Mouse (Mus musculus): ENCODE measurements around the gene Tnfrsf1a. TPM values are rescaled to one million over a fixed set of nuclear protein-coding genes. Genes with fewer than 3 reads are reported as not detected.
A peak's percentile ranks its signal among the peaks of the same experiment; 100 is the strongest.

Tnfrsf1a gene
- total and polyA plus RNA-seq, 2 experiments: 21.0 to 110 TPM

GRCm38 (mm10) chr6:125345625-125346024 lies 3.5 kb upstream of the Tnfrsf1a start:
- DNase-seq (ENCODE audit: extremely low read depth, low read depth, low spot score): peak; percentile 42
- Histone ChIP-seq H3K27me3 (ENCODE audit: control insufficient read depth, insufficient read depth, low read length) (no peaks in the 10 kb centered on the region), H3K9ac (ENCODE audit: low read depth, low read length) (no peak overlapping the region), H3K4me3 (ENCODE audit: insufficient read depth, low read depth, low read length) (no peak overlapping the region), H3K27ac (replicated peaks; ENCODE audit: insufficient read depth, low read depth, low read length) (no peak overlapping the region; the same call in 1 of the 2 replicates), H3K79me2 (ENCODE audit: control insufficient read depth, insufficient read depth, low read length) (peaks cover 9% of the 10 kb centered on the region; the same call in 1 of the 2 replicates), H3K36me3 (ENCODE audit: control insufficient read depth, insufficient read depth, low read length) (no peaks in the 10 kb centered on the region), H3K4me1 (ENCODE audit: control insufficient read depth, insufficient read depth, low read length) (peaks cover 7% of the 10 kb centered on the region)
- no peak for TF ChIP-seq CTCF (IDR thresholded peaks at IDR 0.05; ENCODE audit: low read depth, low read length)
- TF ChIP-seq POLR2A (IDR thresholded peaks at IDR 0.05; ENCODE audit: extremely low read depth, insufficient read depth, low read length): no peak
- 74% methylated on average over 1 of the region's 1 CpGs for WGBS

GRCm38 (mm10) chr6:125346029-125346428 lies 3.1 kb upstream of the Tnfrsf1a start:
- H3K9ac ChIP-seq (ENCODE audit: low read depth, low read length): no peak overlapping the region
- no peaks in the 10 kb centered on the region for H3K36me3 ChIP-seq (ENCODE audit: control insufficient read depth, insufficient read depth, low read length)
- H3K4me1 ChIP-seq (ENCODE audit: control insufficient read depth, insufficient read depth, low read length): peaks cover 7% of the 10 kb centered on the region
- no peak overlapping the region for H3K4me3 ChIP-seq (ENCODE audit: insufficient read depth, low read depth, low read length)
- no peak for TF ChIP-seq POLR2A (IDR thresholded peaks at IDR 0.05; ENCODE audit: extremely low read depth, insufficient read depth, low read length)
- TF ChIP-seq CTCF (IDR thresholded peaks at IDR 0.05; ENCODE audit: low read depth, low read length): no peak
- WGBS: 30% methylated on average over 2 of the region's 2 CpGs
- peak; percentile 92 for DNase-seq (ENCODE audit: extremely low read depth, low read depth, low spot score)
- H3K79me2 ChIP-seq (ENCODE audit: control insufficient read depth, insufficient read depth, low read length): peaks cover 13% of the 10 kb centered on the region; the same call in 1 of the 2 replicates
- H3K27ac ChIP-seq (replicated peaks; ENCODE audit: insufficient read depth, low read depth, low read length): no peak overlapping the region; the same call in 1 of the 2 replicates
- no peaks in the 10 kb centered on the region for H3K27me3 ChIP-seq (ENCODE audit: control insufficient read depth, insufficient read depth, low read length)

- Histone ChIP-seq H3K79me2 (ENCODE audit: control insufficient read depth, insufficient read depth, low read length) (peaks cover 38% of the 10 kb centered on the region; the same call in 1 of the 2 replicates), H3K4me3 (ENCODE audit: insufficient read depth, low read depth, low read length) (peak overlapping the region; percentile 71), H3K9ac (ENCODE audit: low read depth, low read length) (peak overlapping the region; percentile 94), H3K27me3 (ENCODE audit: control insufficient read depth, insufficient read depth, low read length) (no peaks in the 10 kb centered on the region), H3K27ac (replicated peaks; ENCODE audit: insufficient read depth, low read depth, low read length) (peak overlapping the region; percentile 92), H3K36me3 (ENCODE audit: control insufficient read depth, insufficient read depth, low read length) (no peaks in the 10 kb centered on the region), H3K4me1 (ENCODE audit: control insufficient read depth, insufficient read depth, low read length) (peaks cover 39% of the 10 kb centered on the region)
- peak; percentile 78 for DNase-seq (ENCODE audit: extremely low read depth, low read depth, low spot score)
- TF ChIP-seq POLR2A (IDR thresholded peaks at IDR 0.05; ENCODE audit: extremely low read depth, insufficient read depth, low read length) (peak; percentile 53; the same call in 1 of the 2 replicates), CTCF (IDR thresholded peaks at IDR 0.05; ENCODE audit: low read depth, low read length) (no peak)
- under 1% methylated on average over 26 of the region's 27 CpGs for WGBS
These were observed 541 bp downstream of the Tnfrsf1a start for GRCm38 (mm10) chr6:125349575-125350230.

- Histone ChIP-seq H3K79me2 (ENCODE audit: control insufficient read depth, insufficient read depth, low read length) (peaks cover 42% of the 10 kb centered on the region; the same call in 1 of the 2 replicates), H3K36me3 (ENCODE audit: control insufficient read depth, insufficient read depth, low read length) (no peaks in the 10 kb centered on the region), H3K4me1 (ENCODE audit: control insufficient read depth, insufficient read depth, low read length) (peaks cover 46% of the 10 kb centered on the region), H3K4me3 (ENCODE audit: insufficient read depth, low read depth, low read length) (peak overlapping the region; percentile 71), H3K27me3 (ENCODE audit: control insufficient read depth, insufficient read depth, low read length) (no peaks in the 10 kb centered on the region), H3K27ac (replicated peaks; ENCODE audit: insufficient read depth, low read depth, low read length) (peak overlapping the region; percentile 92), H3K9ac (ENCODE audit: low read depth, low read length) (peak overlapping the region; percentile 94)
- under 1% methylated on average over 20 of the region's 20 CpGs for WGBS
- 0 out of 2 replicates have a peak, but pooled peaks have one; percentile 6 for TF ChIP-seq POLR2A (IDR thresholded peaks at IDR 0.05; ENCODE audit: extremely low read depth, insufficient read depth, low read length)
- no peak for TF ChIP-seq CTCF (IDR thresholded peaks at IDR 0.05; ENCODE audit: low read depth, low read length)
- peak; percentile 52 for DNase-seq (ENCODE audit: extremely low read depth, low read depth, low spot score)
These were observed 1.3 kb downstream of the Tnfrsf1a start for GRCm38 (mm10) chr6:125350231-125350994.

- Histone ChIP-seq H3K79me2 (ENCODE audit: control insufficient read depth, insufficient read depth, low read length) (peaks cover 48% of the 10 kb centered on the region; the same call in 1 of the 2 replicates), H3K27ac (replicated peaks; ENCODE audit: insufficient read depth, low read depth, low read length) (peak overlapping the region; percentile 65), H3K36me3 (ENCODE audit: control insufficient read depth, insufficient read depth, low read length) (no peaks in the 10 kb centered on the region), H3K27me3 (ENCODE audit: control insufficient read depth, insufficient read depth, low read length) (no peaks in the 10 kb centered on the region), H3K4me1 (ENCODE audit: control insufficient read depth, insufficient read depth, low read length) (peaks cover 47% of the 10 kb centered on the region), H3K4me3 (ENCODE audit: insufficient read depth, low read depth, low read length) (peak overlapping the region; percentile 71), H3K9ac (ENCODE audit: low read depth, low read length) (peak overlapping the region; percentile 30; the same call in 1 of the 2 replicates)
- TF ChIP-seq CTCF (IDR thresholded peaks at IDR 0.05; ENCODE audit: low read depth, low read length) (no peak), POLR2A (IDR thresholded peaks at IDR 0.05; ENCODE audit: extremely low read depth, insufficient read depth, low read length) (no peak)
- no peak for DNase-seq (ENCODE audit: extremely low read depth, low read depth, low spot score)
- WGBS: 46% methylated on average over 2 of the region's 2 CpGs
These were observed 1.8 kb downstream of the Tnfrsf1a start for GRCm38 (mm10) chr6:125350995-125351324.

Measured in liver, adult 2 months (tissue).